Mouse (Mus musculus) forebrain, embryonic 15.5 days (tissue): Measurements from ENCODE around the gene Med12l. TPM values are rescaled to one million over a fixed set of nuclear protein-coding genes. Genes with fewer than 3 reads are reported as not detected.
A peak's percentile ranks its signal among the peaks of the same experiment; 100 is the strongest.

ENCODE experiments used
- ATAC-seq: fragments of 200-750 bp; cut with Nextera tagmentation; replicated peaks from 2 replicates; pipeline ENCODE4 v1.8.0; 2017; ENCODE audit warnings: mild to moderate bottlenecking, moderate TSS enrichment, moderate library complexity
- H3K27ac ChIP-seq: fragments of 300-500 bp; sonication (generic); replicated peaks from 2 replicates; pipeline ENCODE4 v1.5.1; 2015; ENCODE audit warnings: mild to moderate bottlenecking, inconsistent platforms
- H3K27me3 ChIP-seq: fragments of 300-500 bp; sonication (generic); 2 replicates; pipeline ENCODE4 v1.6.1; 2015; ENCODE audit warnings: inconsistent platforms
- H3K36me3 ChIP-seq: fragments of 300-500 bp; sonication (generic); 2 replicates; pipeline ENCODE4 v1.6.1; 2015; ENCODE audit warnings: mild to moderate bottlenecking, inconsistent platforms
- H3K4me1 ChIP-seq: fragments of 300-500 bp; sonication (generic); 2 replicates; pipeline ENCODE4 v1.6.1; 2015; ENCODE audit warnings: inconsistent platforms
- H3K4me2 ChIP-seq: fragments of 300-500 bp; sonication (generic); replicated peaks from 2 replicates; pipeline ENCODE4 v1.6.1; 2015; ENCODE audit warnings: mild to moderate bottlenecking, inconsistent platforms
- H3K4me3 ChIP-seq: fragments of 300-500 bp; sonication (generic); 2 replicates; pipeline ENCODE4 v1.5.1; 2015; ENCODE audit warnings: mild to moderate bottlenecking, inconsistent platforms
- H3K9ac ChIP-seq: fragments of 300-500 bp; sonication (generic); replicated peaks from 2 replicates; pipeline ENCODE4 v1.6.1; 2015; ENCODE audit warnings: mild to moderate bottlenecking, inconsistent platforms
- H3K9me3 ChIP-seq: fragments of 300-500 bp; sonication (generic); 2 replicates; pipeline ENCODE4 v1.6.1; 2016; ENCODE audit warnings: inconsistent platforms
- WGBS: fragments of 180-500 bp; shearing (Covaris S2); methylation state at CpG from one replicate; pipeline ENCODE4 v1.1.7; 2015; ENCODE audit warnings: mixed read lengths; 5-methylcytosine and 5-hydroxymethylcytosine counted together
- polyA plus RNA-seq: library from polyadenylated mRNA; unstranded; fragments of >200 nt; fragmentation: Nextera tagmentation; extraction: Ambion mirVana; gene quantifications from 2 replicates; pipeline ENCODE4 v1.2.1, GENCODE M21; 2015

The Med12l gene
- polyA plus RNA-seq, 1 experiment from 2014 or later, result 3.3 TPM

DNA sequence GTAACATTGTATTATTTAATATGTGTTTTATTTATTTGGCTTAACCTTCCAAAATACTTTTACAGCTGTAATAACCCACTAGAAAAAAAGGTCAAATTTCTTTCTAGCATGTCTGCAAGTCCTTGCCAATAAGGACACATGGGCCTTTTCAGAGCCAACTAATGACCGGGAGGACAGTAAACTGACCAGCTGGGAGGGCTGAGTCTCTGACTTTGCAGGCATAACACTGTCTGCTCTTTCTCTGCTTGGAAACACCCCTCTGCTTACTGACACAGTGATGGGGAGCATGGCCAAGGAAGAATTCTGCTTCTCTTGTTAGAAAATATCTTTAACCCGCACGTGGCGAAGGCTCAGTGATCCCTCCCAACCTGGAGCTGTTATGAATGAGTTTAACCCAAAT is 337.4 kb downstream of the Med12l start:
- Histone ChIP-seq H3K4me2 (peak overlapping the region; percentile 62), H3K36me3 (no peaks in the 10 kb centered on the region), H3K9me3 (no peaks in the 10 kb centered on the region), H3K4me1 (peaks cover 8% of the 10 kb centered on the region), H3K27me3 (no peaks in the 10 kb centered on the region), H3K27ac (no peak overlapping the region), H3K4me3 (peak overlapping the region; percentile 67), H3K9ac (no peak overlapping the region)
- WGBS, result 63% methylated on average over 4 of the region's 4 CpGs
- ATAC-seq, result no peak

DNA sequence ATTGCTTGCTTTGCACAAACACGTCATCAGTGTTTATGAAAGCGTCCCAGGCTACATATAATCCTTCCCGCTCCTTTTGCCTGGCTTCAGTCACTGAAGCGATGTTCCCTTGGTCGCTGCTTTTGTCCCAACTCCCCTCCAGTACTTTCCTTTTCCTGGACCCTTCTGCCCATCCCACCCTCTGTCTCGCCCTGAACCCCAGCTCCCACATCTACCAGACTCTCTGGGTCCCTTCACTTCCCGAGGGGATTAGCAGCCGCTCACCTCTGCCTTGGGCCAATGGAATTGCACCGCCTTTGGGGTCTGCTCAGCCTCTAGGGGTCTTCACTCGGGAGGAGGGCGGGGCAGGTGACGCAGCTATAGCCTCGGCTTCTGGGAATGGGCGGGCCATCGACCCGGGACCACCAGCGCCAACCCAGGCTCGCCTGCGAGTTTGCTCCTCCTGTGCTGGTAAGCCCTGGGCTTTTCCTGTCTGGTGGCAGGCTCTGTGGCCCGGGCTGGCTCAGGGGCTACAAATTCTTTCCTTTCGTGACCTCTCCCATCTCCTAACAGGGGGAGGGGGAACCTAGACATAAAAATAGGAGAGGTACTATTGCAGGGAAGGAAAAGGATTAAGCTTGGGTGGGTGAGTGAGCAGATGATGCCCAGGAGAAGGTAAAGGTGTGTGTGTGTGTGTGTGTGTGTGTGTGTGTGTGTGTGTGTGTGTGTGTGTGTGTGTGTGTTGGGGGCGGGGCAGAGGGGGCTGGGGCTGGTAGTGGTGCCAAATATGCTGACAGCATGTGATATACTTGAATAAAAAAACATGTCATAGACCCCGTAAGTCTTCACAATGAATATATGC is 338.7 kb downstream of the Med12l start, which contains the start of gene Igsf10:
Igsf10 (minus strand) TSS at position 330 of the 841 bp plus-strand sequence.
- peak within 1 kb of the TSS; percentile 67 for H3K4me3 ChIP-seq
- H3K27ac ChIP-seq, result peak within 1 kb of the TSS; percentile 59; the same call in 1 of the 2 replicates
- 1% methylated on average over 22 of the region's 23 CpGs for WGBS
- no peaks in the 10 kb centered on the region for H3K27me3 ChIP-seq
- no peaks in the 10 kb centered on the region for H3K9me3 ChIP-seq
- H3K9ac ChIP-seq, result peak within 1 kb of the TSS; percentile 66
- H3K4me1 ChIP-seq, result peaks cover 8% of the 10 kb centered on the region
- no peaks in the 10 kb centered on the region for H3K36me3 ChIP-seq
- H3K4me2 ChIP-seq, result peak within 1 kb of the TSS; percentile 62
- ATAC-seq, result peak; percentile 97

DNA sequence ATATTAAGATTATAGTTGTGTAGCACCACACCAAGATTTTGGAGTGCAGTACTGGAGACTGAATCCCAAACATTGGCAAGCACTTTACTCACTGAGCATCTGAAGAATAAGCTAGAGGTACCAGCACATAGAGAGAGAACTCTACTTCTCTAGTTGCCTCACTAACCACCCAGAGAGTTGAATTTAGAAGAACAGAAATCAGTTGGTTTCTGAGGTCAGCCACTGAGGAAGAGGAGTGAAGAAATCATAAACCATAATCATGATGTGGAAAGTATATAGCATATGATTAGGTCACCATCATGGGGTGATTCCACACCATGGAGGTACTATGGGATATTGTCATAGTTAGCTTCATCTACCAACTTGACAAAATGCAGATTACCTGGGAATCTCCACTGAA is 346.1 kb downstream of the Med12l start:
- H3K36me3 ChIP-seq, result no peaks in the 10 kb centered on the region
- no peaks in the 10 kb centered on the region for H3K4me1 ChIP-seq
- H3K4me2 ChIP-seq, result no peak overlapping the region
- ATAC-seq, result no peak
- no peak overlapping the region for H3K9ac ChIP-seq
- H3K4me3 ChIP-seq, result no peak overlapping the region
- no peaks in the 10 kb centered on the region for H3K9me3 ChIP-seq
- H3K27me3 ChIP-seq, result no peaks in the 10 kb centered on the region
- no peak overlapping the region for H3K27ac ChIP-seq

DNA sequence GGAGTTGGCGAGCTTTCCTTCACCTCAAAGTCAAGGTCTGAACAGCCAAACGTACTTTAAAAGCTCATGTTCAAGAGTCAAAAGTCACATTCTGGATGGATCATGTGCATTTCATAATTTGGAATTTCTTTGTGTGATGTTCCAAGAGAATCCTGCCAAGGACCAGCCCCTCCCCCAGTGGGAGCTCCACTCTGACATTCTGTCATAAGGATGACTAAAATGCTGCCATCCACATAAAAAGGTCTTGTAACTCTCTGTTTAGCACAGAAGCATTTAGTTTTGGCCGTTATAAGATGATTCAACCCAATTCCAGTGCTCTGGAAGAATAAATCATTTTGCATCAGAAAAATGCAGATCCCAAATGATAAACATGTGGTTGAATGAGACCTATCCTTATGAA is 348.5 kb downstream of the Med12l start:
- H3K27ac ChIP-seq, result no peak overlapping the region
- ATAC-seq, result no peak
- no peak overlapping the region for H3K9ac ChIP-seq
- H3K4me2 ChIP-seq, result no peak overlapping the region
- no peak overlapping the region for H3K4me3 ChIP-seq
- H3K36me3 ChIP-seq, result no peaks in the 10 kb centered on the region
- no peaks in the 10 kb centered on the region for H3K27me3 ChIP-seq
- H3K4me1 ChIP-seq, result no peaks in the 10 kb centered on the region
- WGBS, result 93% methylated on average over 3 of the region's 3 CpGs
- H3K9me3 ChIP-seq, result no peaks in the 10 kb centered on the region

DNA sequence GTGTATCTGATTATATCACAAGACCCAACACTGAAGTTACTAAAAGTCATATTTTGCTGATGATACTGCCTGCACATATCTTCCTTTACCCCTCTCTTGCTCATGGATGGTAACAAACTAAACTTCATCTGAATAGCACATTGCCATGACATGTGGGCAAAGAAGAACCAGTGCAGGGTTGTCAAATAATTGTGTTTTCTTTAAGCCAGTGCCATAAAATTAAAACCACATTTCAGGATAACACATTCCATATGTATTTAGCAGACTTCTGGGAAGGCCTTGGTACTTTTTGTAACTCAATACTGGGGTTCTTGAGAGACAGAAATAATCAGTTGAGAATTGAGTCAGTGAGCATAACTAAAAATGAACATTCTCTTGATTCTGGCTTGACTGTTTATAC is 354.5 kb downstream of the Med12l start:
- H3K9ac ChIP-seq, result no peak overlapping the region
- no peaks in the 10 kb centered on the region for H3K27me3 ChIP-seq
- no peak overlapping the region for H3K4me2 ChIP-seq
- no peaks in the 10 kb centered on the region for H3K9me3 ChIP-seq
- ATAC-seq, result no peak
- H3K36me3 ChIP-seq, result no peaks in the 10 kb centered on the region
- no peak overlapping the region for H3K27ac ChIP-seq
- H3K4me1 ChIP-seq, result no peaks in the 10 kb centered on the region
- no peak overlapping the region for H3K4me3 ChIP-seq

DNA sequence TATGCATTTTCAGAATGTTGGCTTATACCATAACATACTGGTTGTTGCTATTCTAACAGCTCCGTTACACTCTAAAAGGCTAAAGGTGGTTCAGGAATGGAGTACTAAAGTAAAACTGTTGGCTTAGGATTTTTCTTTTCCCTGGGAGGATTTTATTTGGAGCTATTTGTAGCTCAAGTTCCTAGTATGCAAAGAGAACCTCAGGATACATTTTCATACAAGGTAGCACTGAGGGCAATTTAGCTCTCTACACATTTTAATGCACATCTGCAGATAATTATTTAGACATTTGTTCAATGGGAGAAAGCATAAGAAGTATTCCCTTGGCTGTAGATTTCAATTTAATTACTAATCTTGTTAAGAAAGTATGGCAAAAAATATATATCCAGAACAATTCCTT is 356.3 kb downstream of the Med12l start:
- WGBS, result 92% methylated on average over 1 of the region's 1 CpGs
- H3K9ac ChIP-seq, result no peak overlapping the region
- no peak for ATAC-seq

More for the DNA sequence above, 356.3 kb downstream of the Med12l start:
- no peak overlapping the region for H3K4me3 ChIP-seq
- H3K4me2 ChIP-seq, result no peak overlapping the region
- no peaks in the 10 kb centered on the region for H3K9me3 ChIP-seq
- H3K36me3 ChIP-seq, result no peaks in the 10 kb centered on the region
- no peaks in the 10 kb centered on the region for H3K27me3 ChIP-seq
- no peaks in the 10 kb centered on the region for H3K4me1 ChIP-seq
- no peak overlapping the region for H3K27ac ChIP-seq

Other genes with a start within 250 kb of the Med12l start
- 0.17 TPM in 1 of 2 replicates, not detected in the other for gene Mindy4b-ps, start 183.5 kb upstream of the Med12l start, polyA plus RNA-seq
- 1.4 and 1.6 TPM in 2 replicates for gene Clrn1, start 120.5 kb upstream of the Med12l start, polyA plus RNA-seq
- 0.96 and 1.0 TPM in 2 replicates for gene Gpr171, start 96.0 kb downstream of the Med12l start, polyA plus RNA-seq
- gene P2ry14, start 147.8 kb downstream of the Med12l start, polyA plus RNA-seq, result 3.0 and 3.5 TPM in 2 replicates
- gene Gpr87, start 189.3 kb downstream of the Med12l start, polyA plus RNA-seq, result 0.15 TPM in 1 of 2 replicates, not detected in the other
- 1.5 and 1.7 TPM in 2 replicates for gene P2ry13, start 205.1 kb downstream of the Med12l start, polyA plus RNA-seq